Mouse (Mus musculus) inflammation-experienced regulatory T-cells (primary cell): ENCODE measurements around the gene Hpse2. TPM values are rescaled to one million over a fixed set of nuclear protein-coding genes. Genes with fewer than 3 reads are reported as not detected.

Experiments
- polyA plus RNA-seq, 2 experiments: library from polyadenylated mRNA; unstranded; fragments of 100-300 nt; shearing (Covaris generic); gene quantifications; one replicate each; pipeline ENCODE4 v1.2.1; 2017

Hpse2 gene
- polyA plus RNA-seq: under 1 TPM in 1 of 2 experiments, not detected in 1; 0.51 TPM

DNA sequence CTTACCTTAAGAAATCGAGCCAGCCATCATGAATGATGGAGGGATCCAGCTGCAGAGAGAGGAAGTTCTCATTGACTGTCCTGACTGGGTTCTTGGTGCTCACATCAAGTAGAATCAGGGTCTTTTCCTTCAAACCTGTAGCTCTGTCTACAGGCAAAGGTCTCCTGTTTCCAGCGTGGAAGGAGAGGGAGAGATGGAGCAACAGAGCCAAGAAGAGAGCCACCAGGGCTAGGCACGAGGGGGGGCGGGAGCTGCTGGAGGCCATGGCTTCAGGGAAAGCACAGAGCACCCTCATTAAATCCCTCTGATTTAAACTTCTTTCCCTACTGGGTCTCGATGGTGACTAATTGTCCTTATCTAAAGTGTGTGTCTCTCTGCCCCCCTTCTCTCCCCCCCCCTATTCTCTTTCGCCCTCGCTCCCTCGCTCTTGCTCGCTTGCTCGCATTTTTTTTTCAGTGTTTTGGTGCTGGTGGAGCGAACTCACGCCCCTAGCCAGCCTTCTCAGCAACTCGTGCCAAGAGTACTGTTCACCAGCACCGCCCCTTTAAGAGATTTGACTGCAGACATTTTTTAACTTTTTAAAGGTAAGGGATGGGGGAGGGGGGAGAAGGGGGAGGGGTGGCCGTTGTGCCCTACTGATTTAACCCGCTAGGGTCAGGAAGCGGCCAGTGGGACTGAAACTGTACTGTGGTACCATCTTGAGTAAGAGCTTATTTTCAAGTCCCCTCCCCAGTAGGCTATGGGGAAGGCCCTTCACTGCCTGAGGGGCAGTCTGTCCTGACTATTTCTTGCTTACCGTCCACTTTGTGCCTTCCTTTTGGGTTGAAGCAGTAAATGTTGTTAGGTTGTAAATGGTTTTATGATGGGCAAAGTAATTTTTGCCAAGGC is at the start of gene Hpse2:
Hpse2 (minus strand) TSS at position 339 of the 888 bp plus-strand sequence.

DNA sequence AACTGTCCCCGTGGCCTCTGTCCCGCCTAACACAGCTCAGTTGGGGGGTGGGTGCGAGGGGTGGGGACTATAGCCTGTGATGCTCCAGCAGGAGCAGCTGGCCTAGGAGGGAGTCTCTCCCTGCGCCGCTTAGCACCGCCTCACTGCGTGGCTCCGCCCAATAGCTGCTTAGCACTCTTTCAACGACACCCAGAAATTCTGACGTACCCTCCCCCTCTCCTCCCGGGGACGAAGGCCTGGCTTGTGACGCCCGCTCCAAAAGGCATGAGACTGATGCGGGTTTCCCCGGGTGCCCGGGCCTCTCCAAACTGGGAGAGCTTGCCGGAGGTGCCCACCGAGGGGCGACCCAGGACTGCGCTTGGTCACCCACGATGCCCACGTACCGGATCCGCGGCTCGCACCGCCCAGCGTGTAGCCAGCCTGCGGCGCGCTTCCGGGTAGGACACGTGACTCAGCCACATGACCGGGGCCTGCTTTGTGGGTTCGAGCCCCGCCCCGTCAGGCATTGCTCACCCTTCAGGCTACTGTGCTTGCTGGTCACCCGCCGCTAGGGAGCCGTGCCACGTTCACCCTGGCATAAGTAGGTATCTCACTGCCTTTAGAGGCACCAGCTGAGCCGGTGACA is 608.5 kb downstream of the Hpse2 start, which contains the start of gene Hps1:
Hps1 (minus strand) TSS at position 448 of the 625 bp plus-strand sequence.

DNA sequence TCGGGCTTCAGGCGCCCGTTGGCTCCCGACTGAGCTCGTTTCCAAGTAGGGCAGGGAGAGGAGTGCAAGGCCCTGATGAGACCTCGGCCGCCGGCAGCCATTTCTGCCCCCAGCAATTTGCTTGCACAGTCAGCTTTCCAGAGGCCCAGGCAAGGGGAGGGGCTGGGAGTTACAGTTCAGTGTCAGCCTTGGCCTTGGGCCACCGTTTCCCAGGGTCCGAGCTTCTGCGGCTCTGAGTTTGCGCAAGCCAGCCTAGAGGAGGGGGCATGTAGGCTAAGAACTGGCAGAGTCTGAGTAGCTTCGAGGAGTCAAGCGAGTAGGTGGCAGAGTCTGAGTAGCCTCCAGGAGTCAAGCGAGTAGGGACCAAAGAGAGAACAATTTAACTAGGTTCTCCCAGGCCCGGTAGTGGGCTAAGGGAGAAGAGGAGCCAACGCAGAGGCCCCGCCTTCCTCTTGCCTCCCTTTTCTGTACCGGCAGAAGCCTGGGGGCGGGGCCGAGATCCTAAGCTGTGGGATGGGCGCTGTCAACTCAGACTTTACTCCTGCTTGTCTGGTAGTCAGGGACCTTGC is 635.7 kb downstream of the Hpse2 start, which contains the start of gene Pyroxd2:
Pyroxd2 (minus strand) TSS at position 413 of the 569 bp plus-strand sequence.

Other genes with a start within 250 kb of the Hpse2 start
- gene Cnnm1, start 52.1 kb upstream of the Hpse2 start, polyA plus RNA-seq: 1 to 10 TPM in 1 of 2 experiments, under 1 TPM in 1; 0.37 to 1.9 TPM
- 10 to 100 TPM; 37.9 to 45.6 TPM for gene Got1, start 136.2 kb upstream of the Hpse2 start, polyA plus RNA-seq
- not detected for gene Nkx2-3, start 224.0 kb upstream of the Hpse2 start, polyA plus RNA-seq